Mouse (Mus musculus) heart, adult 2 months (tissue): Measurements from ENCODE around the gene Rars2.

Experiments used
- CTCF ChIP-seq: fragments of 200-600 bp; IDR thresholded peaks from 2 replicates; pipeline ENCODE4 v1.8.1; 2022; ENCODE audit warnings: antibody characterized with exemption, mild to moderate bottlenecking, moderate library complexity
- POLR2A ChIP-seq: fragments of 200-500 bp; IDR thresholded peaks from 2 replicates; pipeline ENCODE4 v1.6.1; 2011; ENCODE audit warnings: mild to moderate bottlenecking, low read depth, low read length, control low read depth; ENCODE audit not compliant: insufficient read depth

GRCm38 (mm10) chr4:34625556-34625955 is 10.8 kb downstream of the Rars2 start:
- TF ChIP-seq CTCF: no peak
- TF ChIP-seq POLR2A: no peak
